Mouse (Mus musculus) heart, adult 2 months (tissue): ENCODE measurements around the gene Pou4f2.

Source experiments
- CTCF ChIP-seq: fragments of 200-600 bp; IDR thresholded peaks from 2 replicates; pipeline ENCODE4 v1.8.1; 2022; ENCODE audit warnings: antibody characterized with exemption, mild to moderate bottlenecking, moderate library complexity
- EP300 ChIP-seq: fragments of 200-500 bp; IDR thresholded peaks from 2 replicates; pipeline ENCODE4 v1.6.1; 2011; ENCODE audit warnings: low read depth, low read length, control low read depth; ENCODE audit not compliant: insufficient read depth
- POLR2A ChIP-seq: fragments of 200-500 bp; IDR thresholded peaks from 2 replicates; pipeline ENCODE4 v1.6.1; 2011; ENCODE audit warnings: mild to moderate bottlenecking, low read depth, low read length, control low read depth; ENCODE audit not compliant: insufficient read depth

DNA sequence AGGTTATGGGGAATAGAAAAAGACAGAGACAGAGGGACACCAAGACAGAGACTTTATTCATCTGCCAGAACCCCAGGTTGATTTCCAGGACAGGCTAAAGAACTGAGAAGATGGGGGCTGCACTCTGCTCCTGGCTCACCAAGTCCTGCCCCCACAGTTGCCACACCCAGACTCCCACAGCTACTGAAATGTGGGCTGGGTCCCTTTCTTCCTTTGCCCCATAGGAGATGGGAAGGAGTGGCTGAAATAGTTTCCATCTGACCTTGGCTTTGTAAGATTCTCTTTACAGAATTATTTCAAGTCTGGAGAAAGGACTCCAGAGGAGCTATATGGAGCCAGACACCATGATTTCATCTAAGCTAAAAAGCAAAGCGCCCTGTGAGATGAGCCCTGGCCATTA is 4.0 kb downstream of the Pou4f2 start:
- TF ChIP-seq EP300, result no peak
- no peak for TF ChIP-seq POLR2A
- TF ChIP-seq CTCF, result no peak
